8 mouse cellular contexts compared by ENCODE assay signal in the genomic region with DNA sequence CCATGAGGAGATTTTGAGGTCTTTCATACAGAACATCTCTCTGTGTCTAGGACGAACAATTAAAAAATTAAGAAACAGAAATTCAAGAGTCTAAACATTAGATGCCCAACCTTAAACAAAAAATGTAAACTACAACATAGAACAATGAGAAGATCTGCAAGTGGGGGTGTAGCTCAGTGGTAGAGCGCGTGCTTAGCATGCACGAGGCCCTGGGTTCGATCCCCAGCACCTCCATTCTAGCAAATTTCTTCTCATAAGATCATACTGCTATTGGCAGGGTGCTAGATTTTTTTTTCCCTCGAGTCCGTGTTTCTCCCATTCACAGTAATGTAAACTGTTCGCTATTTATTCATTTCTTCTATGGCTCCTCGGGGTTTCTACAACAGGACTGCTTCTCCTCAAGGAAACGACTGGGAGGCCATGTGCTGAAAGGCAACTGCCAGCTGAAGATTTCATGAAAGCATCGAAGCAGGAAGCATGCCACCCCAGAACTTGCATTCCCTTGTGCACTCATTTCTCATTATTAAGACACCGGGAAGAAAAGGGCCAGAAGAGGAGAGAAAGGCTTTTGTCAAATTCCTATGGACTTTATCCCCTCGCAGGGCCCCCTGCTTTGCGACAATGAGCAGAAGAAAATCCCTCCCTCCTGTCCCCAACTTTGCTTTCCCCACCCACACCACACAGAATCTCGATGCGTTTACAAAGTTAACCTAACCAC. TPM values are rescaled to one million over a fixed set of nuclear protein-coding genes. Genes with fewer than 3 reads are reported as not detected.
DNase-seq lines count a peak whose midpoint lies in the region; ATAC-seq lines count a peak whose summit lies in the region.

No protein-coding gene starts in this region.

- H3K27ac ChIP-seq in forebrain, embryonic 10.5 days: no peak overlapping the region
- H3K27ac ChIP-seq in forebrain, embryonic 15.5 days (replicated peaks): no peak overlapping the region
- no peak overlapping the region for H3K27ac ChIP-seq in forebrain, embryonic 11.5 days (ENCODE audit: low read depth, low read length)

- no peak overlapping the region for H3K9ac ChIP-seq in forebrain, embryonic 15.5 days (replicated peaks)
- H3K9ac ChIP-seq in forebrain, embryonic 11.5 days (ENCODE audit: low read length): no peak overlapping the region; the same call in 1 of the 2 replicates

- H3K4me2 ChIP-seq in forebrain, embryonic 15.5 days (replicated peaks): no peak overlapping the region
- peak overlapping the region; percentile 35 for H3K4me2 ChIP-seq in forebrain, embryonic 11.5 days (ENCODE audit: low read depth, low read length, severe bottlenecking)

- peaks cover 18% of the 10 kb centered on the region for H3K4me1 ChIP-seq in forebrain, embryonic 10.5 days
- H3K4me1 ChIP-seq in forebrain, embryonic 15.5 days: peaks cover 3% of the 10 kb centered on the region; the same call in 1 of the 2 replicates
- no peaks in the 10 kb centered on the region; the same call in 1 of the 2 replicates for H3K4me1 ChIP-seq in forebrain, embryonic 11.5 days (replicated peaks; ENCODE audit: control insufficient read depth, insufficient read depth, low read length)

- no peak for ATAC-seq in forebrain, embryonic 15.5 days (replicated peaks)
- ATAC-seq in forebrain, embryonic 11.5 days (replicated peaks; ENCODE audit: low FRiP score): no peak

- WGBS in forebrain, embryonic 10.5 days: 6% methylated on average over 16 of the region's 16 CpGs
- WGBS in forebrain, embryonic 15.5 days: 7% methylated on average over 16 of the region's 16 CpGs
- 4% methylated on average over 16 of the region's 16 CpGs for WGBS in forebrain, embryonic 11.5 days

- no peak for DNase-seq in forebrain, embryonic 10.5 days (ENCODE audit: extremely low spot score, low spot score)
- DNase-seq in B cell, adult 2 months: peak; percentile 40 to 44
- DNase-seq in forebrain, embryonic 11.5 days (ENCODE audit: low spot score): peak; percentile 69
- peak; percentile 70 for DNase-seq in liver
- peak; percentile 34 for DNase-seq in thymus, postnatal 25 days
- DNase-seq in right cerebral cortex, postnatal 36 days (ENCODE audit: low spot score in 2 of 2): no peak
- no peak for DNase-seq in layer of hippocampus, adult 11-12 months (ENCODE audit: low spot score)

- H3K9me3 ChIP-seq in forebrain, embryonic 10.5 days: peaks cover 8% of the 10 kb centered on the region; the same call in 1 of the 2 replicates
- H3K9me3 ChIP-seq in forebrain, embryonic 15.5 days: no peaks in the 10 kb centered on the region
- no peaks in the 10 kb centered on the region for H3K9me3 ChIP-seq in forebrain, embryonic 11.5 days (ENCODE audit: control insufficient read depth, low read length)

- H3K36me3 ChIP-seq in forebrain, embryonic 10.5 days (replicated peaks): no peaks in the 10 kb centered on the region
- no peaks in the 10 kb centered on the region for H3K36me3 ChIP-seq in forebrain, embryonic 15.5 days
- H3K36me3 ChIP-seq in forebrain, embryonic 11.5 days (ENCODE audit: control insufficient read depth, insufficient read depth, low read length): no peaks in the 10 kb centered on the region

- peak overlapping the region; percentile 48 for H3K4me3 ChIP-seq in forebrain, embryonic 10.5 days
- no peak overlapping the region for H3K4me3 ChIP-seq in forebrain, embryonic 15.5 days
- no peak overlapping the region; the same call in 1 of the 2 replicates for H3K4me3 ChIP-seq in forebrain, embryonic 11.5 days (ENCODE audit: low read depth, low read length)

- H3K27me3 ChIP-seq in forebrain, embryonic 10.5 days (ENCODE audit: poor library complexity, severe bottlenecking): peaks cover 34% of the 10 kb centered on the region
- H3K27me3 ChIP-seq in forebrain, embryonic 15.5 days: peaks cover 13% of the 10 kb centered on the region; the same call in 1 of the 2 replicates
- H3K27me3 ChIP-seq in forebrain, embryonic 11.5 days (ENCODE audit: control insufficient read depth, insufficient read depth, low read length): no peaks in the 10 kb centered on the region; the same call in 1 of the 2 replicates

RNA-seq across cellular contexts. Expression of a gene that starts 50.0 kb away (rescaled TPM):
- not detected in 2 replicates for polyA plus RNA-seq in forebrain, embryonic 10.5 days (2016; fragmentation: Nextera tagmentation; extraction: Ambion mirVana)
- not detected in 2 replicates for polyA plus RNA-seq in forebrain, embryonic 15.5 days (2015; fragmentation: Nextera tagmentation; extraction: Ambion mirVana)
- not detected in 2 replicates for polyA plus RNA-seq in forebrain, embryonic 11.5 days (2014; fragmentation: Nextera tagmentation; extraction: Ambion mirVana)

Comparison
In these comparisons a context has a peak if more than half of its experiments do, and no peak if none do; other contexts are left out.
1. DNase-seq: peak in B cell, adult 2 months (2 of 2), forebrain, embryonic 11.5 days (single experiment), liver (single experiment) and thymus, postnatal 25 days (single experiment); none in forebrain, embryonic 10.5 days (single experiment), right cerebral cortex, postnatal 36 days (0 of 2) and layer of hippocampus, adult 11-12 months (single experiment).